In genomic region chr2:30657674-30658479, GRCm38 (mm10) we compare ENCODE assay signal across 8 mouse cellular contexts.
DNase-seq lines count a peak whose midpoint lies in the region; ATAC-seq lines count a peak whose summit lies in the region.

No protein-coding gene starts in this region.

- peaks cover 6% of the 10 kb centered on the region for H3K36me3 ChIP-seq in megakaryocyte, embryonic 14.5 days (replicated peaks; ENCODE audit: low read length)
- no peaks in the 10 kb centered on the region for H3K36me3 ChIP-seq in hindbrain, embryonic 13.5 days
- H3K36me3 ChIP-seq in limb, embryonic 15.5 days = no peaks in the 10 kb centered on the region

- peaks cover 16% of the 10 kb centered on the region for H3K9me3 ChIP-seq in megakaryocyte, embryonic 14.5 days
- no peaks in the 10 kb centered on the region for H3K9me3 ChIP-seq in hindbrain, embryonic 13.5 days
- no peaks in the 10 kb centered on the region for H3K9me3 ChIP-seq in limb, embryonic 15.5 days

- H3K4me3 ChIP-seq in megakaryocyte, embryonic 14.5 days (replicated peaks) = peak overlapping the region; percentile 92
- H3K4me3 ChIP-seq in hindbrain, embryonic 13.5 days = peak overlapping the region; percentile 30
- H3K4me3 ChIP-seq in limb, embryonic 15.5 days = peak overlapping the region; percentile 49

- peak overlapping the region; percentile 57 for H3K4me2 ChIP-seq in hindbrain, embryonic 13.5 days
- H3K4me2 ChIP-seq in limb, embryonic 15.5 days = peak overlapping the region; percentile 89

- peak overlapping the region; percentile 70 for H3K9ac ChIP-seq in hindbrain, embryonic 13.5 days
- H3K9ac ChIP-seq in limb, embryonic 15.5 days = peak overlapping the region; percentile 47

- H3K27ac ChIP-seq in hindbrain, embryonic 13.5 days = peak overlapping the region; percentile 100
- peak overlapping the region; percentile 98 for H3K27ac ChIP-seq in limb, embryonic 15.5 days

- peaks cover 7% of the 10 kb centered on the region for H3K27me3 ChIP-seq in megakaryocyte, embryonic 14.5 days (replicated peaks)
- H3K27me3 ChIP-seq in hindbrain, embryonic 13.5 days = no peaks in the 10 kb centered on the region
- H3K27me3 ChIP-seq in limb, embryonic 15.5 days = no peaks in the 10 kb centered on the region

- DNase-seq in adipocyte (ENCODE audit: low spot score) = peak; percentile 39
- peak; percentile 41 for DNase-seq in fibroblast of lung, adult 2 months (ENCODE audit: low read depth)
- peak; percentile 53 to 63 for DNase-seq in natural killer cell, adult 2 months (ENCODE audit: low spot score in 2 of 2)
- peak; percentile 48 for DNase-seq in urinary bladder, adult 2 months (ENCODE audit: low spot score)

- WGBS in hindbrain, embryonic 13.5 days = under 1% methylated on average over 42 of the region's 42 CpGs
- WGBS in limb, embryonic 15.5 days = 2% methylated on average over 42 of the region's 42 CpGs

- no peak for ATAC-seq in megakaryocyte, adult 5-6 weeks (ENCODE audit: poor library complexity, severe bottlenecking)
- ATAC-seq in hindbrain, embryonic 13.5 days (ENCODE audit: low FRiP score) = peak; percentile 33; the same call in 1 of the 2 replicates
- ATAC-seq in limb, embryonic 15.5 days (ENCODE audit: insufficient number of reproducible peaks, low FRiP score, low TSS enrichment, low read depth) = peak; percentile 27; the same call in 1 of the 2 replicates

- H3K4me1 ChIP-seq in megakaryocyte, embryonic 14.5 days = peaks cover 87% of the 10 kb centered on the region
- H3K4me1 ChIP-seq in hindbrain, embryonic 13.5 days (replicated peaks) = peaks cover 88% of the 10 kb centered on the region
- H3K4me1 ChIP-seq in limb, embryonic 15.5 days = peaks cover 74% of the 10 kb centered on the region

Comparison
In these comparisons a context has a peak if more than half of its experiments do, and no peak if none do; other contexts are left out.
1. H3K4me3 ChIP-seq: peak in every context shown above with its lines; median percentile 92 in megakaryocyte, embryonic 14.5 days; 49 in limb, embryonic 15.5 days; 30 in hindbrain, embryonic 13.5 days.